Mouse (Mus musculus) heart, adult 2 months (tissue): ENCODE measurements at regions not wholly inside any gene's neighbourhood (a gene's known extent, or its start where the extent isn't known, plus 50 kb on each side); places are given as distances from the start of the nearest gene placed in this dataset.

ENCODE experiments used
- CTCF ChIP-seq: fragments of 200-600 bp; IDR thresholded peaks from 2 replicates; pipeline ENCODE4 v1.8.1; 2022; ENCODE audit warnings: antibody characterized with exemption, mild to moderate bottlenecking, moderate library complexity
- EP300 ChIP-seq: fragments of 200-500 bp; IDR thresholded peaks from 2 replicates; pipeline ENCODE4 v1.6.1; 2011; ENCODE audit warnings: low read depth, low read length, control low read depth; ENCODE audit not compliant: insufficient read depth
- POLR2A ChIP-seq: fragments of 200-500 bp; IDR thresholded peaks from 2 replicates; pipeline ENCODE4 v1.6.1; 2011; ENCODE audit warnings: mild to moderate bottlenecking, low read depth, low read length, control low read depth; ENCODE audit not compliant: insufficient read depth

- TF ChIP-seq POLR2A (no peak), CTCF (no peak), EP300 (no peak)
Measured at GRCm38 (mm10) chr7:72590351-72591115, 284.1 kb upstream of the Mctp2 start.
